Mouse (Mus musculus) erythroid progenitor cell, adult 5-6 weeks (primary cell): Measurements from ENCODE around the gene Tmem41b. TPM values are rescaled to one million over a fixed set of nuclear protein-coding genes. Genes with fewer than 3 reads are reported as not detected.
"Not testable (repeated sequence)": the region's sequence is repeated elsewhere in the genome, so short reads cannot be mapped to it uniquely, and the experiment has no call there.

Source experiments
- ATAC-seq: replicated peaks from 2 replicates; pipeline ENCODE4 v1.8.0; 2016; ENCODE audit warnings: moderate number of reproducible peaks, mild to moderate bottlenecking, moderate TSS enrichment, inconsistent platforms; ENCODE audit not compliant: poor library complexity, low FRiP score, severe bottlenecking
- total RNA-seq, 2 experiments: library from RNA; stranded (forward) in 1 of 2; stranded (reverse) in 1 of 2; fragments of 150-400 nt in 1 of 2; fragments of 186-747, 209-891 nt in 1 of 2; gene quantifications; 2 replicates each; pipeline versions ENCODE4 v1.2.3 to v1.2.4; 2015 to 2017; ENCODE audit warnings: low replicate concordance in 2 of 2

Tmem41b gene
- total RNA-seq (2015; ENCODE audit: low replicate concordance) (42.2 and 76.3 TPM in 2 replicates), total RNA-seq (2017; ENCODE audit: low replicate concordance) (49.9 and 76.2 TPM in 2 replicates)

DNA sequence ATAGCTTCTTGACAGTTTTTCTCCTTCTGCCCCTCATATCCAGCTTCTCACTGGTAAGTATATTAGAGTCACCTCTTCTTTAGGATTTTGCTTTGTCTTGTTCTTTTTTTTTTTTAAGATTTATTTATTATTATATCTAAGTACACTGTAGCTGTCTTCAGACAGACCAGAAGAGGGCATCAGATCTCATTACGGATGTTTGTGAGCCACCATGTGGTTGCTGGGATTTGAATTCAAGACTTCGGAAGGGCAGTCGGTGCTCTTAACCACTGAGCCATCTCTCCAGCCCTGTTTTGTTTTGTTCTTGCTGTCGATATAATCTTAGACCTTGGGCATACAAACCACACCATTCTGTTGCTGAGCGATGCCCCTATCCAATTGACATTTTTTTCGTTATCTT, at the start of gene Tmem41b:
Gene Tmem41b, minus strand, starts transcription at position 155 of the 400 bp plus-strand sequence.
- not testable (repeated sequence) for ATAC-seq

DNA sequence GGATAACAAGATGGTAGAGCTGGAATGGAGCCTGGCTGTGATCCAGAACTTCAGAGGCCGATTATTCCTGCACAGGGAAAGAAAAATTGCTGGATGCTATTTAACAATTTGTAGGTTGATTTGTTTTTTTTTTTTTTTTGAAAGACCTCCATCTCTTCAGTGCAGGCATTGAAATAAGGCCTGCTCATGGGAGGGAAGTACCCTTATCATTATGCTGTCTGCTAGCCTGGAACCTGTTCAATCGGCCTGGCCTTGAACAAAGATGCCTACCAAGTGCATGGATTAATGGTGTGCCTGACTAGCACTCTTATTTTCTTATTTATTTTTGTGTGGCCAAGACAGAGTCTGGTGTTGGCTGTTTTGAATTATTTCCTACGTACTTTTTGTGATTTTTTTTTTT, 43.6 kb upstream of the Tmem41b start:
- ATAC-seq = no peak

DNA sequence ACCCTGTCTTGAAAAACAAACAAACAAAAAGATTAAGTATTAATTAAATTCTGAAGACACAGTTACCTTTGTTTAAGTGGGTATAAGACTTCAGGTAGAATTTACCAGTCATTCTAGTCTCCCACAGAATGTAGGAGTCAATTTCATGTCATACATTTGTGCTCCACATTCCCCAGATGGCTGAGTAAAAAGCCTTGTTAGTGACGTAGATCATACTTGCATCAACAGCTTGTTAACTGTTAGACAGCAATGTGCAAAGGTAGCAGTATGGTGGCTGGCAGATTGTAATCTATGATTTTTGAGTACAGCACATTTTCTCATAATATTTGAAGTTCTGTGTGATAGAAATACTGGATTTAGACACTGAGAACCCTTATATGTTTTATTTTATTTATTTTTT, 42.1 kb upstream of the Tmem41b start:
- no peak for ATAC-seq

GRCm38 (mm10) chr7:110026594-110026993, 39.9 kb upstream of the Tmem41b start:
- no peak for ATAC-seq

DNA sequence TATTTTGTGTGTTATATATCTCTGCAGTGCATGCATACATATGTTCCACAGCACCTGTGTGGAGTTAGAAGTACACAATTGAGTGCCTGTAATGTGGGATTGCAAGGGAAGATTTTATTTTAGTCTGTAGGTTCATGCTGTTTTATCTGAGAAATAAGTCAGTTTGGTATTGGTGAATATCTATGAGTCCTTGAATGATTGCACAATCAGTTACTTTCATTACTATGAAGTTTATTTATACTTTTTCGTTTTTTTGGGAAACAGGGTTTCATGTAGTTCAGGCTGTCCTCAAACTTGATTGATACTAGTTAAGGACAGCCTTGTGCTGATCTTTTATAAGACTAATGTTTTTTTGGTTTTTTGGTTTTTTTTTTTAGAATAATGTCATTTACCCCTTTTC, 36.8 kb upstream of the Tmem41b start:
- no peak for ATAC-seq

- peak; percentile 58 for ATAC-seq
Observed at GRCm38 (mm10) chr7:110018631-110019482, 32.1 kb upstream of the Tmem41b start.

- peak; percentile 98 for ATAC-seq
Observed at GRCm38 (mm10) chr7:110018117-110018630, 31.4 kb upstream of the Tmem41b start, which contains the start of gene Ipo7. TSS of gene Ipo7 (plus strand) at chr7:110018274.

GRCm38 (mm10) chr7:110014272-110014671, 27.5 kb upstream of the Tmem41b start:
- ATAC-seq = no peak

DNA sequence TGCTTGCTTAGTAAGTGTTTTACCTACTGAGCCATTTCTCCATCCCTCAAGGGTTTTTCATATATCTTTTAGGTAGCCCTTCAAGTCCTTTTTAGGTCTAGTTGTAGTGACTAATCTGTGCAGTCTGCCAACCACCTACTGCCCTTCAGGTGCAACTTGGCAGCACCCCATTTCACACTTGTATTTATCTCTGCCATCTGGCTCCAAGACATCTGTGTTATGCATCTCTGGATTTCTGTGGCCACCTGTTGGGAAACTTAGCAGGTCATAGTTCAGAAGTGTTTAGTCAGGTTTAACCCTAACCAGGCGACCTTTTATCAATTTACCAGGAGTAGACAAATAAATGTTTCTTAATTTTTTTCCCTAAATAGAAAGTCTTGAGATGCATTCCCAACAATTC, 24.7 kb upstream of the Tmem41b start:
- ATAC-seq = no peak

GRCm38 (mm10) chr7:110009084-110009483, 22.4 kb upstream of the Tmem41b start:
- no peak for ATAC-seq

- peak; percentile 84 for ATAC-seq
Observed at GRCm38 (mm10) chr7:110008513-110008912, 21.8 kb upstream of the Tmem41b start.

DNA sequence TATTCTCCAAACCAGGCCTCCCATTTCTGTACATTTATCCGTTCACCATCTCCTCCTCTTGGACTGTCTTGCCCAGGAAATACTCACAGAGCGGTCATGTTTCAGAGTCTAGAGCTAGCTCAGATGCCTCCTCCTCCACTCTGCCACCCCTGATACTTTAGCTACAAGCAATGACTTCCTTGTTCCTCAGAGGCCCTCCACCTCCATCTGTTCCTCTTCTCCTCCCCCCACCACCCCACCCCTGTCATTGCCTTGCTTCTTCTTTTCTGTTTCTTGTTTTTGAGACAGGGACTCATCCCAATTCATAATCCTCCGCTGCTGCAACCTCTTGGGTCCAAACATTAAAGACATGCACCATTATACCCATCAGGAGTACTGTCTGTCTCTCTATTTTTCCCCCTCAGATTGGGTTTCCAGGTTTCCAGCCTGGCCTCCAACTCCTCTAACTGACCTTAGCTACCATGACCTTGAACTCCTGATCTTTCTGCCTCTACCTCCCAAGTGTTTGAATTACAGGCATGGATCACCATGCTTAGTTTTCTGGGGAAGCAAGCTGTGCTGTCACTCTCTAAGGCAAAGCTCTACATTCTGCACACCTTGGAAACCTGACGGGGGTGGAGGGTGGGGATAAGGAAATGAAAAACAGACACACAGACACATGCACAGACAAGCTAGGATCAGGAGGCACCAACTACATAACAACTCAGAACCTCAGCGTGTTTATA, 19.9 kb upstream of the Tmem41b start:
- ATAC-seq = no peak

DNA sequence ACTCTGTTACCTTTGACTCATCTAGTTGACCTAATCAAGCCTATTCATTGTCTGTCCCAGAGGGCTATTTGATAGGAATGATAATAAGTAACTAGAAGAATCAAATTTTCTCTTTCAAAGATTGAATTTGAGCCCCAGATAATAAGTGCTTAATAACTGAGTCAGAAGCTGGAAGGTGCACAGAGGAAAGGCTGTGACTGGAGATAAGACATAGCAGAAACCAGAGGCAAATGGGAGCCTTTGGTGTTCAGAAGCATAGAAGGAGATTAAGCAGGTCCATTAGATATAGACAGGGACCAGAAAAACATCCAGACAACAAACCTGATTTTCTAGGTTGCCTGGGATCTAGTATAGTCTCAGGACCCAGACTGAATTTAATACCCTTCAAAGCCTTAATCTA, 19.2 kb upstream of the Tmem41b start:
- ATAC-seq = no peak

- ATAC-seq = no peak; the same call in 1 of the 2 replicates
Observed at GRCm38 (mm10) chr7:110002968-110003367, 16.2 kb upstream of the Tmem41b start.

- ATAC-seq = no peak
Observed at GRCm38 (mm10) chr7:110002092-110002491, 15.4 kb upstream of the Tmem41b start.

DNA sequence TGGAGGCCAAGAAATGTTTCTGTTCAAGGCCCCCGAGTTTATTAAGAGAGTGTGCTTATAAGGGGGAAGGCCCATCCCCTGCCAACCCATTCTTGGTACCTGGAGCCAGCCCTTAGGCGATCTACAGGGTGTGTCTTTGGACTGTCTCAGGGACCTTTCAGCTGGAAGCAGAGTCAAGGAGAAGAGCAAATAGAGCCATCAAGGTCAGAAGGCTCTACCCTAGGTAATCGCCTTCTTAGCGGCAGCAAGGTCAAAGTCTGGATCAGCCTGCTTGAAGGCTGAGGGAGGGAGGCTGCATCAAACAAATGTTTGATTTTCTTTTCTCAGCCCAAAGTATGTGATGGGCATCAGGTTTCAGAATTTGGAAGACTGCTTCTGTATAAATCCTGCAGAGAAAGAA, 11.7 kb upstream of the Tmem41b start:
- no peak for ATAC-seq

DNA sequence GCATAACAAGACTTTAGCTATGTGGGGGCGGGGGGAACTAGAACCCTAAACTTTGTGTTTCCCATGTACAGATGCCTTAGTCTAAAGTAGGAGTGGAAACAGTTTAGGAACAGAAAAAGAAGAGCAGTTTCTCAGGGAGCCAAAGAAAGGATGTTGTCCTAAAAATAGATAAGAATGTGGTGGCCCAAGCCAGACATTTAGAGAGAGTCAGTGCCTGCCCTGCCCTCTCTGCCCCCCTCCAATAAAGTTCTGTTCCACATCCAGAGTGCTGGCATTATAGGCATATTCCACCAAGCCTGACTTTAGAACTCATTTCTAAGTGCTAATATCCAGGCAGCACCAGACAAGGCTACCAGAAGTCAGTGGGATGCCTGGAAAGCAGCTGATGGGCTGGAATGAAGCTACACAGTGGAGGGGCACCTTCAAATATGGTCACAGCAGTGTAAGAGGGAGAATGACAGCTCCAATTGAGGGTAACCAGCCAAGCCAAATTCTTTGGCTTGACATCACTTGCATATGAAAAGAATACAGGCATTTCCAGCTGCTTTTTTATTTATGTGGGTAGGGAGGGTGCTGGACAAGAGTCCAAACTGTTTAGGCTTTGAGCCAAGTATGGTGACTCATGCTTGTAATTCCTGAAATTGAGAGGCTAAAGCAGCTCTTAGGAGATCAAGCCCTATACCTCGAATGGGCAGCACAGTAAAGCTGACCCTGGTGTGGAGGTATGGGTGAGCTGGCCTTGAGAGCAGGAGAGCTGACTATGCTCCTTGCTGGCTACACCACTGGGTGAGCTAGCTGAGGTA, 6.6 kb upstream of the Tmem41b start:
- ATAC-seq = no peak

DNA sequence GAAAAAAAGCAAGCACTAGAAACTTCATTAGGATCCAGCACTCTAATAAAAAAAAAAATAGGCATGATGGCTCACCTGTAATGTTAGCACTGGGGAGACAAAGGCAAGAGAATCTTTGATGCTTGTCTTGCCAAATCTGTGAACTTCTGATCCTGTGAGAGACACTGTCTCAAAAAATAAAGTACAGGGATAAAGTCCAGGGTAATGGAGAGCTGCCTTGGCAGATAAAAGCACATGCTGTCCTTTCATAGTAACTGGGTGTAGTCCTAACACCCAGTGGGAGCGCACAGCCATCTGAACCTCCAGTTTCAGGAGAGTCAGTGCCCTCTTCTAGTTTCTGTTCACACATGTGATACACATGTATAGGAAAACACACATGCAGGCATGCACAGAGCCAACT, 4.6 kb upstream of the Tmem41b start:
- no peak for ATAC-seq

DNA sequence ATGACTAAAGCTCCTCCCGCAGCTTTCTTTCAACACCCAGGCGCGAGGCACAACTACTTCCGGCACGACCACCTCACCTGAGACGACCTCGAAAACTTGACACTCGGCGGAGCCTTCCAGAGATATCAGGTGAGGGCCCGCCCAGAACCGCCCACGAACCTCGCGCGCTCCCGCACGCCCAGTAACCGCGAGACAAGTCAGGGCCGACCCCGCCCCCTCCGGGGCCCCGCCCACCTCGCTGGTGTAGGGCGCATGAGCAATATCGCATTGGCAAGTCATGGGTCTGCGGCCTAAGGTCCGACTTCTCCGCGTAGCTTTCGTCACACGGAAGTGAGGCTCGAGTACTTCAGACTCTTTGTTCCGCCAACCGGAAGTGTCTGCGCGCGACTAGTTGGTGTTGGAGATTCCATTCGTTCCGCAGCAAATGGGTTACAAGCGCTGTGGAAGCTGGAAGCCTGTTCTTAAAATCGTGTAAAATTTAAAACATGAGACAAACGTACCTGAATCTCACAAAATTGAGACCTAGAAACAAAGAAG, 528 bp downstream of the Tmem41b start:
- ATAC-seq = peak; percentile 98
